In genomic region chr10:58813081-58813800, GRCm38 (mm10) we compare ENCODE assay signal across 8 mouse cellular contexts. TPM values are rescaled to one million over a fixed set of nuclear protein-coding genes. Genes with fewer than 3 reads are reported as not detected.
A peak's percentile ranks its signal among the peaks of the same experiment; 100 is the strongest.
DNase-seq lines count a peak whose midpoint lies in the region; ATAC-seq and TF ChIP-seq lines count a peak whose summit lies in the region.

Sh3rf3 (plus strand) TSS chr10:58813359.

- TF ChIP-seq CTCF in hindbrain, postnatal 0 days (IDR thresholded peaks at IDR 0.05; ENCODE audit: low read depth), result no peak

- peak within 1 kb of the TSS; percentile 97 for H3K4me2 ChIP-seq in forebrain, embryonic 15.5 days (replicated peaks)
- peak within 1 kb of the TSS; percentile 93 for H3K4me2 ChIP-seq in hindbrain, postnatal 0 days (ENCODE audit: low read depth, low read length)
- peak within 1 kb of the TSS; percentile 100 for H3K4me2 ChIP-seq in limb, embryonic 11.5 days (ENCODE audit: low read depth, severe bottlenecking)
- H3K4me2 ChIP-seq in midbrain, embryonic 13.5 days (replicated peaks), result peak within 1 kb of the TSS; percentile 100
- peak within 1 kb of the TSS; percentile 99 for H3K4me2 ChIP-seq in stomach, embryonic 14.5 days (replicated peaks; ENCODE audit: low read depth, low read length)

- peak within 1 kb of the TSS; percentile 67 for H3K4me3 ChIP-seq in forebrain, embryonic 15.5 days
- peak within 1 kb of the TSS; percentile 70 for H3K4me3 ChIP-seq in hindbrain, postnatal 0 days (ENCODE audit: low read length)
- peak within 1 kb of the TSS; percentile 54 for H3K4me3 ChIP-seq in limb, embryonic 11.5 days (ENCODE audit: low read depth, low read length)
- H3K4me3 ChIP-seq in midbrain, embryonic 13.5 days (replicated peaks), result peak within 1 kb of the TSS; percentile 67
- peak within 1 kb of the TSS; percentile 53 for H3K4me3 ChIP-seq in stomach, embryonic 14.5 days (ENCODE audit: low read depth, low read length)

- peaks cover 44% of the 10 kb centered on the region for H3K4me1 ChIP-seq in forebrain, embryonic 15.5 days
- no peaks in the 10 kb centered on the region; the same call in 1 of the 2 replicates for H3K4me1 ChIP-seq in hindbrain, postnatal 0 days (ENCODE audit: insufficient read depth, low read length)
- H3K4me1 ChIP-seq in limb, embryonic 11.5 days (ENCODE audit: control insufficient read depth, insufficient read depth, low read length), result 0 out of 2 replicates have a peak, but pooled peaks cover 14% of the 10 kb centered on the region
- H3K4me1 ChIP-seq in midbrain, embryonic 13.5 days (replicated peaks), result peaks cover 21% of the 10 kb centered on the region
- H3K4me1 ChIP-seq in stomach, embryonic 14.5 days (ENCODE audit: control insufficient read depth, insufficient read depth, low read length), result no peaks in the 10 kb centered on the region

- no peaks in the 10 kb centered on the region for H3K9me3 ChIP-seq in forebrain, embryonic 15.5 days
- H3K9me3 ChIP-seq in hindbrain, postnatal 0 days (ENCODE audit: low read length), result no peaks in the 10 kb centered on the region
- H3K9me3 ChIP-seq in limb, embryonic 11.5 days (ENCODE audit: control insufficient read depth, low read length), result no peaks in the 10 kb centered on the region
- no peaks in the 10 kb centered on the region for H3K9me3 ChIP-seq in midbrain, embryonic 13.5 days
- no peaks in the 10 kb centered on the region for H3K9me3 ChIP-seq in stomach, embryonic 14.5 days (ENCODE audit: control insufficient read depth, low read depth, low read length)

- WGBS in forebrain, embryonic 15.5 days, result under 1% methylated on average over 75 of the region's 79 CpGs
- WGBS in hindbrain, postnatal 0 days, result under 1% methylated on average over 69 of the region's 79 CpGs
- WGBS in limb, embryonic 11.5 days, result under 1% methylated on average over 58 of the region's 79 CpGs
- under 1% methylated on average over 79 of the region's 79 CpGs for WGBS in midbrain, embryonic 13.5 days
- 1% methylated on average over 77 of the region's 79 CpGs for WGBS in stomach, embryonic 14.5 days

- ATAC-seq in forebrain, embryonic 15.5 days (replicated peaks), result peak; percentile 63
- ATAC-seq in hindbrain, postnatal 0 days, result peak; percentile 48
- ATAC-seq in limb, embryonic 11.5 days (ENCODE audit: insufficient number of reproducible peaks, low FRiP score, low TSS enrichment, low read depth), result peak; percentile 48; the same call in 1 of the 2 replicates
- ATAC-seq in midbrain, embryonic 13.5 days, result peak; percentile 62
- ATAC-seq in stomach, embryonic 14.5 days (ENCODE audit: insufficient number of reproducible peaks, insufficient read depth, low FRiP score, low read depth), result peak; percentile 59; the same call in 1 of the 2 replicates

- no peaks in the 10 kb centered on the region for H3K36me3 ChIP-seq in forebrain, embryonic 15.5 days
- H3K36me3 ChIP-seq in hindbrain, postnatal 0 days (ENCODE audit: insufficient read depth, low read length), result no peaks in the 10 kb centered on the region
- no peaks in the 10 kb centered on the region for H3K36me3 ChIP-seq in limb, embryonic 11.5 days (ENCODE audit: control insufficient read depth, insufficient read depth, low read length)
- no peaks in the 10 kb centered on the region for H3K36me3 ChIP-seq in midbrain, embryonic 13.5 days
- H3K36me3 ChIP-seq in stomach, embryonic 14.5 days (ENCODE audit: control insufficient read depth, insufficient read depth, low read length), result no peaks in the 10 kb centered on the region

- peak within 1 kb of the TSS; percentile 95 for H3K27ac ChIP-seq in forebrain, embryonic 15.5 days (replicated peaks)
- peak within 1 kb of the TSS; percentile 34; the same call in 1 of the 2 replicates for H3K27ac ChIP-seq in hindbrain, postnatal 0 days
- H3K27ac ChIP-seq in limb, embryonic 11.5 days (replicated peaks; ENCODE audit: low read depth, low read length), result no peak within 1 kb of the TSS
- no peak within 1 kb of the TSS for H3K27ac ChIP-seq in midbrain, embryonic 13.5 days
- H3K27ac ChIP-seq in stomach, embryonic 14.5 days (ENCODE audit: low read length), result no peak within 1 kb of the TSS

- peak; percentile 63 for DNase-seq in R1 (ENCODE audit: low read depth, low spot score)
- DNase-seq in cerebellum, adult 11 months, result peak; percentile 9
- peak; percentile 45 for DNase-seq in hindbrain, postnatal 0 days (ENCODE audit: low spot score)
- peak; percentile 62 for DNase-seq in limb, embryonic 11.5 days (ENCODE audit: low spot score)
- no peak for DNase-seq in T-cell, adult 2 months (ENCODE audit: low spot score)

- H3K9ac ChIP-seq in forebrain, embryonic 15.5 days (replicated peaks), result peak within 1 kb of the TSS; percentile 65
- peak within 1 kb of the TSS; percentile 58 for H3K9ac ChIP-seq in hindbrain, postnatal 0 days (replicated peaks; ENCODE audit: low read length)
- peak within 1 kb of the TSS; percentile 45 for H3K9ac ChIP-seq in limb, embryonic 11.5 days (ENCODE audit: low read length)
- peak within 1 kb of the TSS; percentile 72 for H3K9ac ChIP-seq in midbrain, embryonic 13.5 days (replicated peaks)
- H3K9ac ChIP-seq in stomach, embryonic 14.5 days (replicated peaks; ENCODE audit: low read depth, low read length), result peak within 1 kb of the TSS; percentile 30; the same call in 1 of the 2 replicates

- peaks cover 4% of the 10 kb centered on the region; the same call in 1 of the 2 replicates for H3K27me3 ChIP-seq in forebrain, embryonic 15.5 days
- H3K27me3 ChIP-seq in hindbrain, postnatal 0 days (ENCODE audit: insufficient read depth, low read length), result no peaks in the 10 kb centered on the region
- peaks cover 27% of the 10 kb centered on the region for H3K27me3 ChIP-seq in limb, embryonic 11.5 days (ENCODE audit: control insufficient read depth, insufficient read depth, low read length)
- peaks cover 45% of the 10 kb centered on the region for H3K27me3 ChIP-seq in midbrain, embryonic 13.5 days
- H3K27me3 ChIP-seq in stomach, embryonic 14.5 days (ENCODE audit: control insufficient read depth, insufficient read depth, low read length), result peaks cover 24% of the 10 kb centered on the region; the same call in 1 of the 2 replicates

RNA-seq across cellular contexts. Expression of gene Sh3rf3, which starts in this region (rescaled TPM):
- polyA plus RNA-seq in forebrain, embryonic 15.5 days (2015; fragmentation: Nextera tagmentation; extraction: Ambion mirVana), result 12.5 and 13.1 TPM in 2 replicates
- total RNA-seq in hindbrain, postnatal 0 days (2014; rRNA removed), result 17.1 and 23.8 TPM in 2 replicates
- 2.2 and 3.5 TPM in 2 replicates for polyA plus RNA-seq in hindbrain, postnatal 0 days (2015; fragmentation: Nextera tagmentation; extraction: Ambion mirVana)
- polyA plus RNA-seq in limb, embryonic 11.5 days (2014; fragmentation: Nextera tagmentation; extraction: Ambion mirVana), result 0.47 and 0.60 TPM in 2 replicates
- polyA plus RNA-seq in midbrain, embryonic 13.5 days (2015; fragmentation: Nextera tagmentation; extraction: Ambion mirVana), result 1.6 and 2.1 TPM in 2 replicates
- polyA plus RNA-seq in stomach, embryonic 14.5 days (2014; fragmentation: Nextera tagmentation; extraction: Ambion mirVana), result 1.2 and 1.3 TPM in 2 replicates

Comparison
In these comparisons a context has a peak if more than half of its experiments do, and no peak if none do; other contexts are left out.
1. Peak in DNase-seq, ATAC-seq, H3K4me3 ChIP-seq, H3K9ac ChIP-seq and H3K4me2 ChIP-seq in limb, embryonic 11.5 days; RNA of the gene not detected or under 1 TPM.
2. H3K27ac ChIP-seq: peak in forebrain, embryonic 15.5 days (single experiment) and hindbrain, postnatal 0 days (single experiment); none in limb, embryonic 11.5 days (single experiment), midbrain, embryonic 13.5 days (single experiment) and stomach, embryonic 14.5 days (single experiment).
3. Peak in every context shown above with its lines, with median percentiles within 50 percentile points of each other: ATAC-seq, H3K4me2 ChIP-seq, H3K4me3 ChIP-seq and H3K9ac ChIP-seq.